Mouse (Mus musculus) CH12.LX (cell line): ENCODE measurements around the gene Scp2.

Source experiments
- CHD2 ChIP-seq: IDR thresholded peaks from 2 replicates; pipeline ENCODE4 v1.6.1; 2011; ENCODE audit warnings: low read length, improper control_type of control experiment
- EP300 ChIP-seq: IDR thresholded peaks from 2 replicates; pipeline ENCODE4 v1.6.1; 2011; ENCODE audit warnings: low read length, improper control_type of control experiment
- ETS1 ChIP-seq: conservative IDR thresholded peaks from 2 replicates; pipeline ENCODE4 v1.6.1; 2012; ENCODE audit warnings: low read depth, mild to moderate bottlenecking, inconsistent platforms, low read length, improper control_type of control experiment, moderate library complexity
- JUND ChIP-seq: conservative IDR thresholded peaks from 2 replicates; pipeline ENCODE4 v1.6.1; 2011; ENCODE audit warnings: low read depth, low read length, improper control_type of control experiment
- MAFK ChIP-seq: IDR thresholded peaks from 2 replicates; pipeline ENCODE4 v1.6.1; 2011; ENCODE audit warnings: low read length, improper control_type of control experiment; ENCODE audit not compliant: insufficient replicate concordance
- POLR2A ChIP-seq: IDR thresholded peaks from 2 replicates; pipeline ENCODE4 v1.6.1; 2011; ENCODE audit warnings: low read depth, mild to moderate bottlenecking, improper control_type of control experiment, low read length
- RAD21 ChIP-seq: IDR thresholded peaks from 2 replicates; pipeline ENCODE4 v1.6.1; 2011; ENCODE audit warnings: low read depth, mild to moderate bottlenecking, low read length, improper control_type of control experiment, moderate library complexity

GRCm38 (mm10) chr4:108045136-108046107, 99.4 kb downstream of the Scp2 start:
- TF ChIP-seq JUND (no peak), RAD21 (no peak), CHD2 (no peak), ETS1 (no peak), EP300 (no peak), POLR2A (no peak), MAFK (no peak)
